Mouse (Mus musculus): ENCODE measurements at regions not wholly inside any gene's neighbourhood (a gene's known extent, or its start where the extent isn't known, plus 50 kb on each side); places are given as distances from the start of the nearest gene placed in this dataset.

- Histone ChIP-seq H3K36me3 (ENCODE audit: control insufficient read depth, insufficient read depth) (no peaks in the 10 kb centered on the region), H3K4me3 (no peak overlapping the region), H3K27me3 (ENCODE audit: control insufficient read depth, insufficient read depth, insufficient read length) (no peaks in the 10 kb centered on the region), H3K79me2 (ENCODE audit: control insufficient read depth, insufficient read depth) (no peaks in the 10 kb centered on the region), H3ac (ENCODE audit: control insufficient read depth, insufficient read length) (no peak overlapping the region), H3K4me2 (ENCODE audit: low read depth) (no peak overlapping the region)
- TF ChIP-seq SRF (IDR thresholded peaks at IDR 0.05; ENCODE audit: control insufficient read depth, insufficient read length, low read depth) (no peak), POLR2AphosphoS2 (IDR thresholded peaks at IDR 0.05; ENCODE audit: insufficient read length, low read depth) (no peak), MAX (IDR thresholded peaks at IDR 0.05; ENCODE audit: low read depth) (no peak)
Observed at GRCm38 (mm10) chr10:37978899-37979539, 840.3 kb upstream of the Marcks start.

- H3K36me3 ChIP-seq (ENCODE audit: control insufficient read depth, insufficient read depth): no peaks in the 10 kb centered on the region
- H3K27me3 ChIP-seq (ENCODE audit: control insufficient read depth, insufficient read depth, insufficient read length): no peaks in the 10 kb centered on the region
- H3K4me3 ChIP-seq: no peak overlapping the region
- no peak overlapping the region for H3K4me2 ChIP-seq (ENCODE audit: low read depth)
- TF ChIP-seq TCF12 (IDR thresholded peaks at IDR 0.05; ENCODE audit: insufficient read depth, poor library complexity, severe bottlenecking): no peak
- TF ChIP-seq MYOD1 (IDR thresholded peaks at IDR 0.05; ENCODE audit: control insufficient read depth in 1 of 3, insufficient read length in 2 of 3, low read depth in 2 of 3): no peak
- no peak for TF ChIP-seq POLR2A (IDR thresholded peaks at IDR 0.05; ENCODE audit: insufficient read length, low read depth)
- no peak for TF ChIP-seq USF1 (IDR thresholded peaks at IDR 0.05; ENCODE audit: low read depth)
- TF ChIP-seq SRF (IDR thresholded peaks at IDR 0.05; ENCODE audit: control insufficient read depth, insufficient read length, low read depth): no peak
- TF ChIP-seq E2F4 (IDR thresholded peaks at IDR 0.05; ENCODE audit: insufficient read depth): no peak
- no peak for TF ChIP-seq MYOG (IDR thresholded peaks at IDR 0.05; ENCODE audit: control insufficient read depth in 1 of 3, insufficient read depth in 1 of 3, insufficient read length in 2 of 3, low read depth in 2 of 3)
- no peak for TF ChIP-seq MAX (IDR thresholded peaks at IDR 0.05; ENCODE audit: low read depth)
- TF ChIP-seq REST (IDR thresholded peaks at IDR 0.05; ENCODE audit: insufficient read depth, insufficient read length): no peak
- TF ChIP-seq CEBPB (IDR thresholded peaks at IDR 0.05; ENCODE audit: insufficient read depth, poor library complexity, severe bottlenecking): no peak
- no peak for TF ChIP-seq POLR2AphosphoS2 (IDR thresholded peaks at IDR 0.05; ENCODE audit: insufficient read length, low read depth)
- no peak for TF ChIP-seq TCF3 (IDR thresholded peaks at IDR 0.05; ENCODE audit: insufficient read length, low read depth)
- H3K79me2 ChIP-seq (ENCODE audit: control insufficient read depth, insufficient read depth): no peaks in the 10 kb centered on the region
- no peak overlapping the region for H3ac ChIP-seq (ENCODE audit: control insufficient read depth, insufficient read length)
Observed at GRCm38 (mm10) chr10:37960051-37960450, 821.3 kb upstream of the Marcks start.

DNA sequence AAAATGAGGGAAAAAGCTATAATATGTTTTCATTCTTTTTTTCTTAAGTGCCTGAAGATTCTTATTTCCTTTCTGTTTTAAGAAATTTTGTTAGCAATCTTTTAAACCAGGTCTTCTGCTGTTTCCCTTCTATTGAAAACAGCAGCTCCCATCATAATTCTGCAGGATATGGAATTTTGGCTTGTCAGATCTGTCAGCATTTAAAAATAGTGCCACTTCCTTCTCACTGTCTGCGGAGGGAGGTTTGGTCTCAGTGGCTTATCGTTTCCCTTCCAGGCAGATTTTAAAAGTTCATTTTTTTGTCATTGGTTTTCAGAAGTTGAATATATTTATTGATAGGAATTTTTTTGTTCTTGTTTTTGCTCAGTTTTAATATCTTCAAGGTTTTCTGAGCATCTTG, 776.1 kb upstream of the Marcks start:
- Histone ChIP-seq H3K4me2 (ENCODE audit: low read depth) (no peak overlapping the region), H3K36me3 (ENCODE audit: control insufficient read depth, insufficient read depth) (no peaks in the 10 kb centered on the region), H3K79me2 (ENCODE audit: control insufficient read depth, insufficient read depth) (no peaks in the 10 kb centered on the region), H3K27me3 (ENCODE audit: control insufficient read depth, insufficient read depth, insufficient read length) (no peaks in the 10 kb centered on the region), H3ac (ENCODE audit: control insufficient read depth, insufficient read length) (no peak overlapping the region), H3K4me3 (no peak overlapping the region)
- TF ChIP-seq TCF3 (IDR thresholded peaks at IDR 0.05; ENCODE audit: insufficient read length, low read depth): no peak
- no peak for TF ChIP-seq POLR2A (IDR thresholded peaks at IDR 0.05; ENCODE audit: insufficient read length, low read depth)
- TF ChIP-seq MYOG (IDR thresholded peaks at IDR 0.05; ENCODE audit: control insufficient read depth in 1 of 3, insufficient read depth in 1 of 3, insufficient read length in 2 of 3, low read depth in 2 of 3): no peak
- no peak for TF ChIP-seq REST (IDR thresholded peaks at IDR 0.05; ENCODE audit: insufficient read depth, insufficient read length)
- no peak for TF ChIP-seq USF1 (IDR thresholded peaks at IDR 0.05; ENCODE audit: low read depth)
- no peak for TF ChIP-seq MAX (IDR thresholded peaks at IDR 0.05; ENCODE audit: low read depth)
- no peak for TF ChIP-seq MYOD1 (IDR thresholded peaks at IDR 0.05; ENCODE audit: control insufficient read depth in 1 of 3, insufficient read length in 2 of 3, low read depth in 2 of 3)
- no peak for TF ChIP-seq SRF (IDR thresholded peaks at IDR 0.05; ENCODE audit: control insufficient read depth, insufficient read length, low read depth)

- H3K36me3 ChIP-seq (ENCODE audit: control insufficient read depth, insufficient read depth): no peaks in the 10 kb centered on the region
- no peaks in the 10 kb centered on the region for H3K27me3 ChIP-seq (ENCODE audit: control insufficient read depth, insufficient read depth, insufficient read length)
- H3ac ChIP-seq (ENCODE audit: control insufficient read depth, insufficient read length): no peak overlapping the region
- no peak overlapping the region for H3K4me2 ChIP-seq (ENCODE audit: low read depth)
- no peak overlapping the region for H3K4me3 ChIP-seq
- no peaks in the 10 kb centered on the region for H3K79me2 ChIP-seq (ENCODE audit: control insufficient read depth, insufficient read depth)
- TF ChIP-seq SRF (IDR thresholded peaks at IDR 0.05; ENCODE audit: control insufficient read depth, insufficient read length, low read depth): no peak
- TF ChIP-seq MAX (IDR thresholded peaks at IDR 0.05; ENCODE audit: low read depth): no peak
- TF ChIP-seq POLR2AphosphoS2 (IDR thresholded peaks at IDR 0.05; ENCODE audit: insufficient read length, low read depth): no peak
- no peak for TF ChIP-seq CEBPB (IDR thresholded peaks at IDR 0.05; ENCODE audit: insufficient read depth, poor library complexity, severe bottlenecking)
- no peak for TF ChIP-seq TCF3 (IDR thresholded peaks at IDR 0.05; ENCODE audit: insufficient read length, low read depth)
- no peak for TF ChIP-seq USF1 (IDR thresholded peaks at IDR 0.05; ENCODE audit: low read depth)
- TF ChIP-seq REST (IDR thresholded peaks at IDR 0.05; ENCODE audit: insufficient read depth, insufficient read length): no peak
- no peak for TF ChIP-seq MYOG (IDR thresholded peaks at IDR 0.05; ENCODE audit: control insufficient read depth in 1 of 3, insufficient read depth in 1 of 3, insufficient read length in 2 of 3, low read depth in 2 of 3)
- TF ChIP-seq POLR2A (IDR thresholded peaks at IDR 0.05; ENCODE audit: insufficient read length, low read depth): no peak
- TF ChIP-seq E2F4 (IDR thresholded peaks at IDR 0.05; ENCODE audit: insufficient read depth): no peak
- no peak for TF ChIP-seq TCF12 (IDR thresholded peaks at IDR 0.05; ENCODE audit: insufficient read depth, poor library complexity, severe bottlenecking)
- no peak for TF ChIP-seq MYOD1 (IDR thresholded peaks at IDR 0.05; ENCODE audit: control insufficient read depth in 1 of 3, insufficient read length in 2 of 3, low read depth in 2 of 3)
Observed at GRCm38 (mm10) chr10:37911669-37912068, 772.9 kb upstream of the Marcks start.

DNA sequence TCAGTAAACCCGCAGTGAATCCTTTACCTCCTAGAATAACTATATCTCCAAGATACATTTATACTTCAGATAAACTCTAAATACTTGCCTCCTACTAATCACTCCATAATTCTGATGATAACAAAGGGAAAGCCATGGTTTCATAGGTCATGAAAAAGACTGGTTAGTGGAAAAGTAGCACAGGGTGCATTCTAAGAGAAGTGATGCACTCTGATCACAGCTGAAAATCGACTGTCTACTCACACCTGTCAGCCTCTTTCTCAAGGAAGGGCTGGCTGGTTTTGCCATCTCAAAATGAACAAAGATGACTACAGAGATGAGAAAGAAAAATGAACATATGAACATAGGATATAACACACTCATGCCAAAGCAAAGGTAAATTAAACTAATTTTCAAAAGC, 769.6 kb upstream of the Marcks start:
- Histone ChIP-seq H3K27me3 (ENCODE audit: control insufficient read depth, insufficient read depth, insufficient read length) (no peaks in the 10 kb centered on the region), H3K79me2 (ENCODE audit: control insufficient read depth, insufficient read depth) (no peaks in the 10 kb centered on the region), H3ac (ENCODE audit: control insufficient read depth, insufficient read length) (no peak overlapping the region), H3K4me2 (ENCODE audit: low read depth) (no peak overlapping the region), H3K4me3 (no peak overlapping the region), H3K36me3 (ENCODE audit: control insufficient read depth, insufficient read depth) (no peaks in the 10 kb centered on the region)
- TF ChIP-seq TCF3 (IDR thresholded peaks at IDR 0.05; ENCODE audit: insufficient read length, low read depth): no peak
- no peak for TF ChIP-seq TCF12 (IDR thresholded peaks at IDR 0.05; ENCODE audit: insufficient read depth, poor library complexity, severe bottlenecking)
- no peak for TF ChIP-seq SRF (IDR thresholded peaks at IDR 0.05; ENCODE audit: control insufficient read depth, insufficient read length, low read depth)
- TF ChIP-seq MYOG (IDR thresholded peaks at IDR 0.05; ENCODE audit: control insufficient read depth in 1 of 3, insufficient read depth in 1 of 3, insufficient read length in 2 of 3, low read depth in 2 of 3): no peak
- TF ChIP-seq CEBPB (IDR thresholded peaks at IDR 0.05; ENCODE audit: insufficient read depth, poor library complexity, severe bottlenecking): no peak
- no peak for TF ChIP-seq E2F4 (IDR thresholded peaks at IDR 0.05; ENCODE audit: insufficient read depth)
- TF ChIP-seq POLR2A (IDR thresholded peaks at IDR 0.05; ENCODE audit: insufficient read length, low read depth): no peak
- TF ChIP-seq MAX (IDR thresholded peaks at IDR 0.05; ENCODE audit: low read depth): no peak
- TF ChIP-seq MYOD1 (IDR thresholded peaks at IDR 0.05; ENCODE audit: control insufficient read depth in 1 of 3, insufficient read length in 2 of 3, low read depth in 2 of 3): no peak
- no peak for TF ChIP-seq POLR2AphosphoS2 (IDR thresholded peaks at IDR 0.05; ENCODE audit: insufficient read length, low read depth)
- no peak for TF ChIP-seq REST (IDR thresholded peaks at IDR 0.05; ENCODE audit: insufficient read depth, insufficient read length)
- no peak for TF ChIP-seq USF1 (IDR thresholded peaks at IDR 0.05; ENCODE audit: low read depth)

Data from myocyte (in vitro differentiated cells).